Mouse (Mus musculus) neural tube, embryonic 15.5 days (tissue): ENCODE results near the gene Ror2. TPM values are rescaled to one million over a fixed set of nuclear protein-coding genes. Genes with fewer than 3 reads are reported as not detected.

Experiments used
- ATAC-seq: fragments of 200-750 bp; cut with Nextera tagmentation; 2 replicates; pipeline ENCODE4 v1.8.0; 2017; ENCODE audit warnings: mild to moderate bottlenecking, moderate TSS enrichment, moderate library complexity; ENCODE audit not compliant: low FRiP score
- H3K27ac ChIP-seq: fragments of 300-500 bp; sonication (generic); replicated peaks from 2 replicates; pipeline ENCODE4 v1.5.1; 2015; ENCODE audit warnings: mild to moderate bottlenecking, inconsistent platforms
- H3K27me3 ChIP-seq: fragments of 300-500 bp; sonication (generic); replicated peaks from 2 replicates; pipeline ENCODE4 v1.6.1; 2015; ENCODE audit warnings: inconsistent platforms
- H3K36me3 ChIP-seq: fragments of 300-500 bp; sonication (generic); 2 replicates; pipeline ENCODE4 v1.6.1; 2015; ENCODE audit warnings: inconsistent platforms
- H3K4me1 ChIP-seq: fragments of 300-500 bp; sonication (generic); 2 replicates; pipeline ENCODE4 v1.6.1; 2015; ENCODE audit warnings: inconsistent platforms
- H3K4me2 ChIP-seq: fragments of 300-500 bp; sonication (generic); 2 replicates; pipeline ENCODE4 v1.6.1; 2015; ENCODE audit warnings: inconsistent platforms, mild to moderate bottlenecking, moderate library complexity
- H3K4me3 ChIP-seq: fragments of 300-500 bp; sonication (generic); replicated peaks from 2 replicates; pipeline ENCODE4 v1.5.1; 2015; ENCODE audit warnings: mild to moderate bottlenecking, inconsistent platforms
- H3K9ac ChIP-seq: fragments of 300-500 bp; sonication (generic); replicated peaks from 2 replicates; pipeline ENCODE4 v1.6.1; 2015; ENCODE audit warnings: mild to moderate bottlenecking, inconsistent platforms
- H3K9me3 ChIP-seq: fragments of 300-500 bp; sonication (generic); replicated peaks from 2 replicates; pipeline ENCODE4 v1.6.1; 2016; ENCODE audit warnings: inconsistent platforms
- WGBS: fragments of 180-500 bp; shearing (Covaris S2); methylation state at CpG from one replicate; pipeline ENCODE4 v1.1.7; 2015; ENCODE audit warnings: mixed read lengths; 5-methylcytosine and 5-hydroxymethylcytosine counted together
- polyA plus RNA-seq: library from polyadenylated mRNA; unstranded; fragments of >200 nt; fragmentation: Nextera tagmentation; extraction: Ambion mirVana; gene quantifications from 2 replicates; pipeline ENCODE4 v1.2.1, GENCODE M21; 2015

Ror2 gene
- polyA plus RNA-seq, 1 experiment from 2014 or later, result 3.4 TPM

- Histone ChIP-seq H3K9me3 (no peaks in the 10 kb centered on the region), H3K4me2 (no peak overlapping the region), H3K36me3 (no peaks in the 10 kb centered on the region), H3K9ac (no peak overlapping the region), H3K27me3 (no peaks in the 10 kb centered on the region), H3K4me1 (peaks cover 2% of the 10 kb centered on the region; the same call in 1 of the 2 replicates), H3K4me3 (no peak overlapping the region), H3K27ac (no peak overlapping the region)
- WGBS, result 74% methylated on average over 23 of the region's 23 CpGs
- ATAC-seq, result no peak
Measured at GRCm38 (mm10) chr13:53086552-53087282, 199.2 kb downstream of the Ror2 start.

DNA sequence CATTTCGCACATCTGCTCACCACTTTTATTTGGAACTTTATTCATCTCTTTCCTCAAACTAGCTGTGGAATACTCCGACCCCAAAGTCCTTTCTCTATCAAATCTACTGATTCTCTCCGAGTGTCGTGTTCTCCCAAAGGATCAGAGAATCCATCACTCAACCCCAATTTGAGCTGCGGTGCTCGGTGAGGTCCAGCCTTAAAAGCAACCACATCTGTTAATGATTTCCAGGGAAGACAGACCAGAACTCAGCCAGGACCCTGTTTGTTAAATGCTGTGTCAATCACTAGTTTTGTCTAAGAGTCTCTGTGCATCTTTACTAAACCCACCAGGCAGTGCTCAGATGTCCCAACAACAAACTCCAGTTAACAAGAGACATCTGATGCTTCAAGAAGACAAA lies 204.1 kb downstream of the Ror2 start:
- 60% methylated on average over 6 of the region's 6 CpGs for WGBS
- no peaks in the 10 kb centered on the region for H3K36me3 ChIP-seq
- ATAC-seq, result no peak
- H3K4me3 ChIP-seq, result no peak overlapping the region
- H3K9ac ChIP-seq, result no peak overlapping the region
- H3K27me3 ChIP-seq, result no peaks in the 10 kb centered on the region
- H3K27ac ChIP-seq, result no peak overlapping the region
- H3K9me3 ChIP-seq, result no peaks in the 10 kb centered on the region
- peaks cover 28% of the 10 kb centered on the region for H3K4me1 ChIP-seq
- H3K4me2 ChIP-seq, result no peak overlapping the region

DNA sequence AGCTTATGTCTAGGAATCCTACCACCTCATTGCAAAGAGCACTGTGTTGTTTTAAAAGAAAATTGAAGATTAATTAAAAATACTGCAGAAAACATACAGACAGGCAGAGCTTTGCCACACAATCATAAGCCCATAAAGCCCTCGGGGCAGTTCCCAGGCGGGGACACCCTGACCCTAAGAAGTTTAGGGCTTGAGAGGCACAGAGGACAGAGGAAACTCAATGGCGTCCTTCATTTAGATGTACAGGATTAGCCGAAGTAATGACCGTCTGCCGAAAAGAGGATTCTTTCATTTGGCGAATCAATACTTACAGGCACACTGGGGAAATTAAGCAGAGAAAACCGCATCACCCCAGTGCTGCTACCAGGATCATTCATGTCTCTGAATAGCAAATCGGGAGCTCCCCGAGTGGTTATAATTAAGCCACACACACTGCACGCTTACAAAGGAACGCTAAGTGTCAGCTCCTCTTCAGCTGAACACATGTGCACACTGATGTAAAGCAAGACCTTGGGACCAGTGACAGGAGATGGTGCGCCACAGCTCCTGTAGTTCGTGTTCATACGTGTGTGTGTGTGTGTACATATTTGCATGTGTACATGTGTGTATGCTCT lies 208.1 kb downstream of the Ror2 start:
- H3K36me3 ChIP-seq, result no peaks in the 10 kb centered on the region
- peak; percentile 83 for ATAC-seq
- H3K27ac ChIP-seq, result peak overlapping the region; percentile 71

DNA sequence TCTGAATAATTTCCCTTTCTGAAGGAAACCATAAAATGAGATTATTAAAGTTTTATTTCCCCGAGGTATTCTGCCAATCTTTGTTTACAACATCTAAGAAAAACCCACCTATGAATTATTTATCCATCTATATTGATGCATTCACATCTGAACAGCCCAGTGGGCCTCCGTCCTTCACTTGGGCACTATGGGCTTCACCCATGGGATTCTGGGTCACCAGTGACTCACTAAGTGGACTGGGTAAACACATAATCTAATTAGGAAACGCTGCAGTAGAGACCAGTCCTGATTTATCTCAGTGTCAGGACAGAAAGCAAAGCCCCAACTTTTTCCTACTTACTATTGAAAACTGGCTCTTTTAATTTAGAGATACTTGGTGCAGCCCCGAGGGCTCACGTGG lies 210.9 kb downstream of the Ror2 start:
- no peak overlapping the region for H3K27ac ChIP-seq
- 54% methylated on average over 5 of the region's 5 CpGs for whole genome bisulfite sequencing

More for the DNA sequence above, 208.1 kb downstream of the Ror2 start:
- peaks cover 30% of the 10 kb centered on the region for H3K4me1 ChIP-seq
- H3K9ac ChIP-seq, result no peak overlapping the region
- H3K9me3 ChIP-seq, result no peaks in the 10 kb centered on the region
- no peak overlapping the region for H3K4me3 ChIP-seq
- no peaks in the 10 kb centered on the region for H3K27me3 ChIP-seq
- WGBS, result 41% methylated on average over 15 of the region's 15 CpGs
- peak overlapping the region; percentile 25 for H3K4me2 ChIP-seq

DNA sequence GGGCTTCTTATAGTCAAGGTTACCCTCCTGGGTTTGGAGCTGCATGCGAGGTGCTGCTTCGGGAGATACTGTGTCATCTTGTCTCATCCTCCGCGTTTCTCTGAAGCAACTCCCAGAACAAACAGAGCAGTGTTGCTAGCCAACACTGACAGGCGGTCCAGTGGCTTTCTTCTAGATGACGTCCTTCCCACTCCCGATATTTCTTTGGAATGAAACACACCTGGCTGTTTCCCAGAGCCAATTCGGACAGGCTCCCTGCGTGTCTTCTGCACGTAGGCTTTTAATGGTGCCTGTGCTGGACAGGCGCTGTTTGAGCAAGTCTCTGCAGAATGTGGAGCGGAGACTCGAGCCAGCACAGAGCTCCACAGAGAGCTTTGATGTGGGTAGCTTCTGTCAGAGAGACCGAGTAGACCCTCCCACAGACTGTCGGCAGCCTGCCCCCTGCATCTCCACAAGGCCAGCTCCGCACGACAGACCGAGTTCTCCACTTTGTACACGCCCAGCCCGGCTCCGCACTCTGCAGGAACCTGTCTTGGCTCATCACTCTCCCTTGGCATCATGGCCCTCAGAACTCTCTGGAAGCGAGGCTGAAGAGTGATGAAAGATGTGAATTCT lies 216.7 kb downstream of the Ror2 start:
- no peak overlapping the region for H3K27ac ChIP-seq
- 76% methylated on average over 22 of the region's 22 CpGs for WGBS
- H3K9ac ChIP-seq, result no peak overlapping the region
- no peak overlapping the region for H3K4me2 ChIP-seq
- ATAC-seq, result no peak
- no peaks in the 10 kb centered on the region for H3K36me3 ChIP-seq
- no peak overlapping the region for H3K4me3 ChIP-seq
- no peaks in the 10 kb centered on the region for H3K27me3 ChIP-seq
- peaks cover 3% of the 10 kb centered on the region; the same call in 1 of the 2 replicates for H3K4me1 ChIP-seq
- no peaks in the 10 kb centered on the region for H3K9me3 ChIP-seq

More for the DNA sequence above, 210.9 kb downstream of the Ror2 start:
- Histone ChIP-seq H3K27me3 (no peaks in the 10 kb centered on the region), H3K4me3 (no peak overlapping the region), H3K4me1 (peaks cover 30% of the 10 kb centered on the region), H3K36me3 (no peaks in the 10 kb centered on the region), H3K9ac (no peak overlapping the region), H3K9me3 (no peaks in the 10 kb centered on the region), H3K4me2 (no peak overlapping the region)
- ATAC-seq, result no peak

GRCm38 (mm10) chr13:53068461-53068860 lies 217.5 kb downstream of the Ror2 start:
- Histone ChIP-seq H3K4me1 (peaks cover 3% of the 10 kb centered on the region; the same call in 1 of the 2 replicates), H3K9ac (no peak overlapping the region), H3K9me3 (no peaks in the 10 kb centered on the region), H3K4me3 (no peak overlapping the region), H3K27ac (no peak overlapping the region), H3K4me2 (no peak overlapping the region), H3K36me3 (no peaks in the 10 kb centered on the region), H3K27me3 (no peaks in the 10 kb centered on the region)
- ATAC-seq, result no peak
- whole genome bisulfite sequencing, result 51% methylated on average over 8 of the region's 8 CpGs

GRCm38 (mm10) chr13:53067949-53068348 lies 218.0 kb downstream of the Ror2 start:
- WGBS, result 87% methylated on average over 11 of the region's 11 CpGs
- no peak for ATAC-seq
- Histone ChIP-seq H3K9ac (no peak overlapping the region), H3K9me3 (no peaks in the 10 kb centered on the region), H3K4me2 (no peak overlapping the region), H3K36me3 (no peaks in the 10 kb centered on the region), H3K4me1 (peaks cover 3% of the 10 kb centered on the region; the same call in 1 of the 2 replicates), H3K4me3 (no peak overlapping the region), H3K27ac (no peak overlapping the region), H3K27me3 (no peaks in the 10 kb centered on the region)

GRCm38 (mm10) chr13:53065122-53065521 lies 220.8 kb downstream of the Ror2 start:
- no peaks in the 10 kb centered on the region for H3K27me3 ChIP-seq
- no peak overlapping the region for H3K9ac ChIP-seq
- no peaks in the 10 kb centered on the region for H3K36me3 ChIP-seq
- no peak overlapping the region for H3K4me2 ChIP-seq
- 86% methylated on average over 11 of the region's 11 CpGs for whole genome bisulfite sequencing
- no peak overlapping the region for H3K4me3 ChIP-seq
- no peak overlapping the region for H3K27ac ChIP-seq
- H3K9me3 ChIP-seq, result no peaks in the 10 kb centered on the region
- peaks cover 3% of the 10 kb centered on the region; the same call in 1 of the 2 replicates for H3K4me1 ChIP-seq
- ATAC-seq, result no peak

DNA sequence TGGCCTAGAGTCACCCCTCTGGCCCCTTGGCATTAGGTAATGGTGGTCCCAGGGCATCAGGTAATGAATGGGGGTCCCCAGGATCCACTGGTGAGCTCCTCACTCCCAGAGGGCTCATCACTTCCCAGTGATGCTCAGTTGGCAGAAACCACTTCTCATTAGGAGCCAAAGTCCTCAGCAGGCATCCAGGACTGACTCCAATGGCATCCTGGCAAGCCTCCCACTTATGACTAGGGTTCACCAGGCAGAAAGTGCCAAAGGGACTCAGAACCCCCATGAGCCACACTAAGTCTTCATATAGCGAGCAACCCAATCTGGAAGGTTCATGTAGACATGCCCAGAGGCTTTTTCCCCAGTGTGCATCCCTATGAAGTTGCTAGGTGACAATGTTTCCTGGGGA lies 221.2 kb downstream of the Ror2 start:
- H3K9ac ChIP-seq, result no peak overlapping the region
- H3K4me1 ChIP-seq, result peaks cover 3% of the 10 kb centered on the region; the same call in 1 of the 2 replicates
- no peaks in the 10 kb centered on the region for H3K36me3 ChIP-seq
- no peak overlapping the region for H3K4me3 ChIP-seq
- no peaks in the 10 kb centered on the region for H3K9me3 ChIP-seq
- H3K27ac ChIP-seq, result no peak overlapping the region
- ATAC-seq, result no peak
- no peak overlapping the region for H3K4me2 ChIP-seq
- WGBS, result 48% methylated on average over 1 of the region's 1 CpGs
- no peaks in the 10 kb centered on the region for H3K27me3 ChIP-seq

Other genes starting within 250 kb of the Ror2 start
- 25.4 and 26.0 TPM in 2 replicates for gene Sptlc1, start 91.3 kb upstream of the Ror2 start, polyA plus RNA-seq
- gene Msx2, start 186.9 kb upstream of the Ror2 start, polyA plus RNA-seq, result 0.82 and 0.88 TPM in 2 replicates